Mouse (Mus musculus) induced T-regulatory cell, adult 2 months (primary cell): ENCODE results near the gene Ube2d3.
A peak's percentile ranks its signal among the peaks of the same experiment; 100 is the strongest.
"Not testable (repeated sequence)": the region's sequence is repeated elsewhere in the genome, so short reads cannot be mapped to it uniquely, and the experiment has no call there.

ENCODE experiments used
- DNase-seq: peaks from one replicate; pipeline ENCODE4 v3.0.0-alpha.2; 2012; ENCODE audit warnings: low read depth

The Ube2d3 gene

DNA sequence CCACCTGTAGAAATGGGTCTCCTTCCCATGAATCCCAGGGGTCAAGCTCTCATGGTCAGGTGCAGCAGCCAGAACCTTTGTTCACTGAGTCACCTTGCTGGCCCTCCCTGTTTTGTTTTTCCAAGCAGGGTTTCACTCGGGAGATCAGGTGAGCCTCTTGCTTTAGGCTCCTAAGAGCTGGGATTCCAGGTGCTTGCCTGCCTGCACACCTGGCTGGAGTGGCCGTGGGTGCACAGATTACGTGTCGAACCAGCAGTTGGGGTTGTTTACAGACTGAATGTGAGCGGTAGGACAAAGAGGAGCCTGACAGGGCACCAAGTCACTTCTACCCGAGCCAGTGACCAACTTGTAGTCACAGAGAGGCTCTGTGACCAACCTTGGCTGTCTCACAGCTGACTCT lies 53.2 kb downstream of the Ube2d3 start:
- no peak for DNase-seq

GRCm38 (mm10) chr3:135493320-135493719 lies 55.4 kb downstream of the Ube2d3 start:
- DNase-seq: not testable (repeated sequence)

- DNase-seq: not testable (repeated sequence)
These were observed 60.0 kb downstream of the Ube2d3 start for GRCm38 (mm10) chr3:135497956-135498355.

DNA sequence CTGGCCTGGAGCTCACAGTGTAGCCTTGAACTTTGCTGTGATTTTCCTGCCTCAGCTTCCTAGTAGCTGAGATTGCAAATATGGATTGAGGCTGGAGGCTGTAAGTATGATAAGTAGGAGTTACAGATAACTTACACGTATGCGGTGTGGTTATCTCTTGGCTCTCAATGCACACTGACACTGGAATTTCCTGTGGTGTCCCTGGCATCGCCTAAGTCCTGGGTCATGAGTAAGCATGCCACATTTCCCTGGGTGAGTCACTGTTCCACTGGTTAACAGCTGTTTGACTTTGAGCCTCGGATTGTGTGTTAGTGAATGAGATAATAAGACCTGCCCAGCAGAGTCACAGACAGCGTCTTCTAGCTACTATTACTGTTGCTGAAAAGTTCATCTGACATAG lies 60.9 kb downstream of the Ube2d3 start:
- no peak for DNase-seq

GRCm38 (mm10) chr3:135503160-135503559 lies 65.2 kb downstream of the Ube2d3 start:
- DNase-seq: no peak

DNA sequence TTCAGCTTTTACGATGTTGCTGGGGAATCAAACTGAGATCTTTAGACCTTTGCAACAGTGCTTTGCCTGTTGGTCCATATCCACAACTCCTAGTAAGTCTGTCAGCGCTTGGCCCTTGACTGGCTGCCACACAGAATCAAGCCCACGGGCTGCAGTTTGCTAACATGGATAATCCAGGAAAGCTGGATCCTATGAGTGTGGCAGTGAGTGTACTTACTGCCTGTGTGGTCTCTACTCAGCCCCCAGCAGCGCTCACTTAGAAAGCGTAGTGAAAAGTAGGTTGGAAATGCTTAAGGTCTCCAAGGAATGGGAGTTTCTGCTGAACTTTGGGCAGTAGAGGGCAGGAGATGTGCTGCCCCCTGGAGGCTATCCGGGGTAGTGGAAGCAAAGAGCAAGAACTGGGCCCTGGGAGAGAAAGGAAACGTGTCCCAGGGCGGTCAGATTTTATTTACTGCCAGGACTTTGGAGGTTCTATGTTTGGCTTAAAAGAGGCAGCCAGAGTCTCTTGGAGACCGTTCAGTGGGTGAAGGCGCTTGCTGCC lies 67.5 kb downstream of the Ube2d3 start:
- peak; percentile 84 for DNase-seq

DNA sequence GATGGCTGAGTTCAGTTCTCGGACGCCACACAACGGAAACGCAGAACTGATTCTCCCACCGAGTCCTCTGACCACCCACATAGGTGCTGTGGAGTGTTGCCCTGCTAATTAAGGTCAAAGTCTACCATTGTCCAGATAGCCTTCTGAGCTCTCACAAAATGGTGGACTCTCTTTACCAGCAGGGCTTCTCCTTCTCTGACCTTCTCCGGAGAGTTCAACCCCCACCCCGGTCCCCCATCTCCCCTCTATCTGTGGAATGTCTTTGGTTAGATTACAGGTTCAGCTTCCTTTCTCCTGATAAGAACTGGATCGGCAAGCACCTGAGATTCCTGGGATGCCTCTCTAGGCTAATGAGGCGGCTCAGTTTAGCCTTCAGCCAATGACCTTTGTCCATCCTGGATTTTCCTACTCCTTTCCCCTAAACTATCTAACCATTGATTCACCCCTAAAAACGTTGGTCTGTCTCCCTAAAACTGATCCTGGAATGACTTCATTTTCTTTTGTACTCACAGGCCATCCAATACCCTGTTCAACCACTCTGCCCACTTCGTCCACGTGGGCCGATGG lies 68.0 kb downstream of the Ube2d3 start:
- DNase-seq: no peak

- DNase-seq: no peak
These were observed 69.6 kb downstream of the Ube2d3 start for GRCm38 (mm10) chr3:135507506-135507905.

DNA sequence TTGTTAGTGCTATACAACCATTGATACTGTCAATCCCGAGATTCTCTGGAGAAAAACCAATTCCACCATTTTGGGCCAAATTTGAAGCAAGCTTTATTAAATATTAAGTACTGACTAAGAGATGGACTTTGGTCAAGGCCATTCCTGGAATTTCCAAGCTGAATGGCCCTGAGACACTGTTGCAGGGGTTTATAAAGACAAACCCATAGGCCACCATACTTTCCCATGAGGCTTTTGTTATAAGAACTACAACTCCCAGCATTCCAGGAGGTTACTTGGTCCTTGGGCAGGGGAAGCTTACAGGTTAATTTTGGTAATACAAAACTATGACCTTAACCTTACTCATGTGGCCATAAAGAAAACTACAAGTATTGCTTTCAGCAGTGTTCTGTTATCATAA lies 70.2 kb downstream of the Ube2d3 start:
- DNase-seq: no peak

DNA sequence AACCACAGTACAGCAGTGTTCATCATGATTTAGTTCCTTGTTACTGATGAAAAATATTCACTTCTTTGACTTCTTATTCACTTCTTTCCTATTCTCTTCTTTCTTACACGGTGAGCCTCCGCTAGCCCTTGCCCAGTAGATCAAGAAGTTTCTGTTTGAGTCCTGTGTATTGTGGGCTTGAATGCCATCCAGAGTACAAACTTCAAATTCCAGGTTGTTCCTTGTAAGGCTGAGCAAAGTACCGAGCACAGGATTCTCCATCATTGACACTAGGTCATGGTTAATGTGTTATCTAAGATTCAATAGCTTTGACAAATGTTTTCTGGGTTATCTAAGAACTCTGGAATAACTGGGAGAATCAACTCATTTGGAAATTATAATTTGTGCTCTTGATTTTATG lies 72.4 kb downstream of the Ube2d3 start:
- no peak for DNase-seq

- peak; percentile 37 for DNase-seq
These were observed 73.7 kb downstream of the Ube2d3 start for GRCm38 (mm10) chr3:135511683-135512082.

DNA sequence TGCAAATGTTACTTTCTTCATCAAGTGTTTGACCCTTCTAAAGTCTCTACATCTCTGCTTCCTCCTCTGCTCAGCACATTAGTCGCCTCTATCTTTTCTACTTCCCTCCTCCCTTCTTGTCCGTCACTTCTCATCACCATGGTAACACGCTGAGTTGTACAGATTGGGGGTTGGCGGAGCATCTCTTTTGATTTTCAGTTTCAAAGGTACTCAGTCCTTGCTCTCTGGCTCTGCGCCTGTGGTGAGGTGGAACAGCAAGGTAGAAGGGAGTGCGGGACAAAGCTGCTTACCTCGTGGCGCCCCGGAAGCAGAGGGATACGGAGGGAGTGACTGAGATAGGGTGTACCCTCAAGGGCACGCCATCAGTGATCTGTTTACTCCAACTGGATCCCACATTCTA lies 75.3 kb downstream of the Ube2d3 start:
- DNase-seq: peak; percentile 92

DNA sequence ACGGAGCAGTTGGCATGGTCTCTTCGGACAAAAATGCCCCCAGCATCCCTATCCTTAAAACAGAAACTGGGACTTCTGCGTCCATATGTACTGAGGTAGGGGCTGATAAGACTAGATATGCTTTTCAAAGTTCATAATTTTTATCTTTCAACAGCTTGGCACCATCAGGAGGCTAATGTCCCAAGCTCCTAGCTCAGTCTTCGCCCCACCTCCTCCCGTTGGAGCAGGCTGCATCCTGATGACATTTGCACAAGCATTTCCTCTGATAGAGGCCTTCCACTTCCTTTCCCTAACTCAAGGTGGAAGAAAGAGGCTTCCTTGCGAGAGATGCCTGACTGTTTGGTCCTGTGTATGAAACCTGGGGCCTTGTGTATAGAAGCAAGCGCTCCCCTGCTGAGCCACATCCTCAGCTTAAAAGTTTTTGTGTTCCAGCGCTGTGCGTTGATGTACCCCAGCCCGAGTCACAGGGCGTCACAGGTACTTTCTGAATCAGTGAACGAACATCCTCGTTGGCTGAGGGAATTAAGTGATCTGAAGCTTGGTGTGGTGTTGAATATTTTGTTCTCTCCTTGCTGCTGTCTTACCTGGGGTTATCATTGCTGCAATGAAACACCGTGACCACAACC lies 76.0 kb downstream of the Ube2d3 start:
- DNase-seq: peak; percentile 76

GRCm38 (mm10) chr3:135515246-135515645 lies 77.3 kb downstream of the Ube2d3 start:
- DNase-seq: peak; percentile 53

GRCm38 (mm10) chr3:135516891-135517290 lies 78.9 kb downstream of the Ube2d3 start:
- DNase-seq: peak; percentile 46
